Mouse (Mus musculus) CH12.LX (cell line): Measurements from ENCODE around the gene Rbpms2. TPM values are rescaled to one million over a fixed set of nuclear protein-coding genes. Genes with fewer than 3 reads are reported as not detected.
A peak's percentile ranks its signal among the peaks of the same experiment; 100 is the strongest.
"Not testable (repeated sequence)": the region's sequence is repeated elsewhere in the genome, so short reads cannot be mapped to it uniquely, and the experiment has no call there.

ENCODE experiments used
- DNase-seq: peaks from one replicate; pipeline ENCODE4 v3.0.0-alpha.2; 2013; ENCODE audit errors: extremely low read depth
- H3K27ac ChIP-seq: 2 replicates; pipeline ENCODE4 v1.5.1; 2012; ENCODE audit warnings: low read depth, mild to moderate bottlenecking, control low read depth, moderate library complexity; ENCODE audit not compliant: insufficient read depth
- H3K27me3 ChIP-seq: replicated peaks from 2 replicates; pipeline ENCODE3; 2012; ENCODE audit warnings: inconsistent platforms
- H3K36me3 ChIP-seq, 2 experiments: replicated peaks in 1 of 2; 2 replicates each; pipeline versions ENCODE3 to v1.6.1; 2012; ENCODE audit warnings: inconsistent platforms in 1 of 2, low read length in 1 of 2, mild to moderate bottlenecking in 1 of 2, mixed read lengths in 1 of 2, moderate library complexity in 1 of 2; ENCODE audit not compliant: control insufficient read depth in 1 of 2, insufficient read depth in 1 of 2
- H3K4me1 ChIP-seq, 2 experiments: 2 replicates each; pipeline ENCODE4 v1.6.1; 2012; ENCODE audit warnings: inconsistent platforms in 1 of 2, moderate library complexity in 1 of 2; ENCODE audit not compliant: insufficient read depth in 2 of 2, control insufficient read depth in 1 of 2
- H3K4me2 ChIP-seq: 2 replicates; pipeline ENCODE4 v1.6.1; 2012; ENCODE audit warnings: low read depth, mild to moderate bottlenecking, control low read depth; ENCODE audit not compliant: poor library complexity, insufficient read depth, severe bottlenecking
- H3K4me3 ChIP-seq, 3 experiments: fragments of 150-350 bp in 1 of 3; sonication (generic) in 1 of 3; replicated peaks in 1 of 3; 2 replicates each; pipeline versions ENCODE3 to v1.5.1; 2011 to 2012; ENCODE audit warnings: low read depth in 2 of 3, low read length in 2 of 3, mild to moderate bottlenecking in 2 of 3, moderate library complexity in 2 of 3, control low read depth in 1 of 3, improper control_type of control experiment in 1 of 3, inconsistent platforms in 1 of 3, mixed read lengths in 1 of 3; ENCODE audit not compliant: poor library complexity in 1 of 3
- H3K79me2 ChIP-seq: replicated peaks from 2 replicates; pipeline ENCODE4 v1.6.1; 2012; ENCODE audit warnings: mild to moderate bottlenecking, moderate library complexity; ENCODE audit not compliant: control insufficient read depth, poor library complexity, insufficient read depth, severe bottlenecking; ENCODE audit errors: extremely low read depth
- H3K9ac ChIP-seq: 2 replicates; pipeline ENCODE4 v1.6.1; 2012; ENCODE audit warnings: low read depth, mild to moderate bottlenecking, control low read depth, moderate library complexity; ENCODE audit not compliant: insufficient read depth
- H3K9me3 ChIP-seq: replicated peaks from 2 replicates; pipeline ENCODE3; 2012; ENCODE audit warnings: low read length, inconsistent platforms, mixed read lengths
- BHLHE40 ChIP-seq: IDR thresholded peaks from 2 replicates; pipeline ENCODE4 v1.6.1; 2011; ENCODE audit warnings: mild to moderate bottlenecking, low read depth, low read length, improper control_type of control experiment
- CTCF ChIP-seq, 2 experiments: IDR thresholded peaks in 1 of 2; conservative IDR thresholded peaks in 1 of 2; 2 replicates each; pipeline ENCODE4 v1.5.1; 2011 to 2012; ENCODE audit warnings: low read depth in 2 of 2, low read length in 2 of 2, improper control_type of control experiment in 1 of 2, inconsistent platforms in 1 of 2, mild to moderate bottlenecking in 1 of 2, moderate library complexity in 1 of 2
- E2F4 ChIP-seq: IDR thresholded peaks from 2 replicates; pipeline ENCODE4 v1.6.1; 2011; ENCODE audit warnings: low read depth, low read length, improper control_type of control experiment; ENCODE audit not compliant: insufficient replicate concordance
- ELF1 ChIP-seq: IDR thresholded peaks from 2 replicates; pipeline ENCODE4 v1.6.1; 2014; ENCODE audit warnings: low read depth, mild to moderate bottlenecking, inconsistent platforms, low read length, improper control_type of control experiment
- ETS1 ChIP-seq: conservative IDR thresholded peaks from 2 replicates; pipeline ENCODE4 v1.6.1; 2012; ENCODE audit warnings: low read depth, mild to moderate bottlenecking, inconsistent platforms, low read length, improper control_type of control experiment, moderate library complexity
- HCFC1 ChIP-seq: IDR thresholded peaks from 2 replicates; pipeline ENCODE4 v1.6.1; 2012; ENCODE audit warnings: low read depth, mild to moderate bottlenecking, inconsistent platforms, low read length, improper control_type of control experiment
- MAX ChIP-seq: IDR thresholded peaks from 2 replicates; pipeline ENCODE4 v1.6.1; 2011; ENCODE audit warnings: low read length, improper control_type of control experiment
- MAZ ChIP-seq: IDR thresholded peaks from 2 replicates; pipeline ENCODE4 v1.6.1; 2012; ENCODE audit warnings: low read depth, mild to moderate bottlenecking, inconsistent platforms, low read length, improper control_type of control experiment, moderate library complexity
- MXI1 ChIP-seq: IDR thresholded peaks from 2 replicates; pipeline ENCODE4 v1.6.1; 2011; ENCODE audit warnings: mild to moderate bottlenecking, low read depth, low read length, improper control_type of control experiment
- MYC ChIP-seq: IDR thresholded peaks from 2 replicates; pipeline ENCODE4 v1.6.1; 2011; ENCODE audit warnings: low read depth, mild to moderate bottlenecking, improper control_type of control experiment, low read length
- NRF1 ChIP-seq: IDR thresholded peaks from 2 replicates; pipeline ENCODE4 v1.6.1; 2014; ENCODE audit warnings: low read depth, mild to moderate bottlenecking, inconsistent platforms, low read length, improper control_type of control experiment, moderate library complexity
- PAX5 ChIP-seq: IDR thresholded peaks from 2 replicates; pipeline ENCODE4 v1.6.1; 2012; ENCODE audit warnings: low read length, inconsistent platforms, mixed read lengths
- RAD21 ChIP-seq: IDR thresholded peaks from 2 replicates; pipeline ENCODE4 v1.6.1; 2011; ENCODE audit warnings: low read depth, mild to moderate bottlenecking, low read length, improper control_type of control experiment, moderate library complexity
- SIN3A ChIP-seq: IDR thresholded peaks from 2 replicates; pipeline ENCODE4 v1.6.1; 2012; ENCODE audit warnings: low read length, improper control_type of control experiment, inconsistent platforms
- SMC3 ChIP-seq: IDR thresholded peaks from 2 replicates; pipeline ENCODE4 v1.6.1; 2011; ENCODE audit warnings: low read depth, low read length, improper control_type of control experiment
- TCF12 ChIP-seq: IDR thresholded peaks from 2 replicates; pipeline ENCODE4 v1.6.1; 2014; ENCODE audit warnings: low read depth, mild to moderate bottlenecking, inconsistent platforms, low read length, improper control_type of control experiment
- UBTF ChIP-seq: IDR thresholded peaks from 2 replicates; pipeline ENCODE4 v1.6.1; 2012; ENCODE audit warnings: low read depth, mild to moderate bottlenecking, inconsistent platforms, low read length, improper control_type of control experiment, moderate library complexity
- USF1 ChIP-seq: IDR thresholded peaks from 2 replicates; pipeline ENCODE4 v1.6.1; 2014; ENCODE audit warnings: low read depth, mild to moderate bottlenecking, inconsistent platforms, low read length, improper control_type of control experiment
- USF2 ChIP-seq: conservative IDR thresholded peaks from 2 replicates; pipeline ENCODE4 v1.6.1; 2011; ENCODE audit warnings: low read depth, low read length, improper control_type of control experiment
- ZC3H11A ChIP-seq: IDR thresholded peaks from 2 replicates; pipeline ENCODE4 v1.6.1; 2012; ENCODE audit warnings: low read depth, mild to moderate bottlenecking, inconsistent platforms, low read length, improper control_type of control experiment
- ZMIZ1 ChIP-seq: IDR thresholded peaks from 2 replicates; pipeline ENCODE4 v1.6.1; 2012; ENCODE audit warnings: low read depth, mild to moderate bottlenecking, inconsistent platforms, low read length, improper control_type of control experiment
- ZNF384 ChIP-seq: IDR thresholded peaks from 2 replicates; pipeline ENCODE4 v1.6.1; 2012; ENCODE audit warnings: low read depth, low read length, improper control_type of control experiment, inconsistent platforms
- dilution Hi-C: fragments of 300-500 bp; cut with MboI; formaldehyde crosslinking; loops from 2 replicates; pipeline ENCODE4 v1.14.3; 2020; ENCODE audit warnings: low sequenced_read_pairs; ENCODE audit not compliant: extremely low pct_unique_long_range_greater_than_20kb, extremely low pct_ligation_motif_present
- in situ Hi-C: fragments of 300-500 bp; cut with MboI; formaldehyde crosslinking; loops from 3 replicates; pipeline ENCODE4 v1.14.3; 2019; ENCODE audit warnings: low sequenced_read_pairs, low pct_ligation_motif_present, low pct_unique_long_range_greater_than_20kb, mixed read lengths
- polyA plus RNA-seq: library from polyadenylated mRNA; unstranded; fragments of >175 nt; gene quantifications from 2 replicates; pipeline ENCODE4 v1.2.1, GENCODE M21; 2012; ENCODE audit warnings: low read depth; ENCODE audit not compliant: insufficient read length
- total RNA-seq, 2 experiments: library from RNA; depleted of rRNA; stranded (reverse); fragments of 300-350 nt in 1 of 2; fragments of >200 nt in 1 of 2; gene quantifications; 2 replicates each; pipeline ENCODE4 v1.2.3; 2012 to 2014

Gene Rbpms2
- total and polyA plus RNA-seq, 3 experiments = 0.13 to 0.34 TPM; not detected in 1

DNA sequence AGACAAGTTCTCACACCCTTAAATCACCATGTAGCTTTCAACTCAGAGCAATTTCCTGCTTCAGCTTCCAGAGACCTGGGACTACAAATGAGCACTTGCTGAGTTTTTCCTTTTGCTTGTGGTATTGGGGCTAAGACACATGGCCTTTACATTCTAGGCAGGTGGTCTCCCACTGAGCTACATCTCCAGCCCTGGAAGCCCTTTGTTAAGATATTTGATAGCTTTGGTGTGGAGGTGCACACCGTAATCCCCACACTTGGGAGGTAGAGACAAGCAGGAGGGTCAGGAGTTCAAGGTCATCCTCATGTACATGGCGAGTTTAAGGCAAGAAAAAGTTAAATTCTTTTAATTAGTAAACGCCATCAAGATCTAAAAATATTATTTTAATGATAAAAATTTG is 52.7 kb downstream of the Rbpms2 start:
- no peak overlapping the region for H3K4me3 ChIP-seq
- peaks cover 4 to 56% of the 10 kb centered on the region in 2 experiments for H3K36me3 ChIP-seq
- no peaks in the 10 kb centered on the region for H3K27me3 ChIP-seq
- no peak overlapping the region for H3K4me2 ChIP-seq
- H3K9ac ChIP-seq = no peak overlapping the region
- no peak for DNase-seq
- peaks cover 0 to 55% of the 10 kb centered on the region in 2 experiments; a peak in 2 of 4 replicates for H3K4me1 ChIP-seq
- in situ Hi-C loops (no loop called here), dilution Hi-C loops (no loop called here)
- H3K27ac ChIP-seq = no peak overlapping the region
- no peak for TF ChIP-seq USF2
- TF ChIP-seq MAZ = no peak
- TF ChIP-seq TCF12 = no peak
- TF ChIP-seq ETS1 = no peak
- TF ChIP-seq USF1 = no peak
- no peak for TF ChIP-seq CTCF (conservative IDR thresholded peaks at IDR 0.05 in 1 of 2, IDR thresholded peaks at IDR 0.05 in 1 of 2; ENCODE audit: low read depth in 2 of 2, low read length in 2 of 2)
- no peak for TF ChIP-seq ZNF384
- peaks cover 4% of the 10 kb centered on the region for H3K79me2 ChIP-seq
- no peaks in the 10 kb centered on the region for H3K9me3 ChIP-seq

- no peak overlapping the region for H3K9ac ChIP-seq
Observed at GRCm38 (mm10) chr9:65682994-65683393, 53.5 kb downstream of the Rbpms2 start.

GRCm38 (mm10) chr9:65684704-65685103 is 55.3 kb downstream of the Rbpms2 start:
- H3K27ac ChIP-seq = no peak overlapping the region
- dilution Hi-C loops = no loop called here
- in situ Hi-C loops = no loop called here

More at GRCm38 (mm10) chr9:65682994-65683393, 53.5 kb downstream of the Rbpms2 start:
- in situ Hi-C loops (no loop called here), dilution Hi-C loops (no loop called here)
- no peak for TF ChIP-seq MYC
- no peak for TF ChIP-seq MAX
- no peak for TF ChIP-seq ZMIZ1
- TF ChIP-seq HCFC1 = no peak
- no peak for TF ChIP-seq PAX5
- no peak for TF ChIP-seq NRF1
- peak; percentile 40 for TF ChIP-seq RAD21
- TF ChIP-seq CTCF (conservative IDR thresholded peaks at IDR 0.05 in 1 of 2, IDR thresholded peaks at IDR 0.05 in 1 of 2; ENCODE audit: low read depth in 2 of 2, low read length in 2 of 2) = peak; percentile 32 to 69; a peak in 3 of 4 replicates
- TF ChIP-seq MXI1 = no peak
- no peak for TF ChIP-seq ZC3H11A
- TF ChIP-seq TCF12 = no peak
- TF ChIP-seq E2F4 = no peak
- TF ChIP-seq SMC3 = peak; percentile 54
- TF ChIP-seq ZNF384 = no peak
- no peaks in the 10 kb centered on the region for H3K27me3 ChIP-seq
- DNase-seq = peak; percentile 43
- H3K9me3 ChIP-seq = no peaks in the 10 kb centered on the region
- peaks cover 11 to 63% of the 10 kb centered on the region in 2 experiments for H3K36me3 ChIP-seq
- H3K27ac ChIP-seq = no peak overlapping the region
- no peak overlapping the region for H3K4me3 ChIP-seq
- peaks cover 3% of the 10 kb centered on the region; the same call in 1 of the 2 replicates for H3K79me2 ChIP-seq
- peaks cover 0 to 47% of the 10 kb centered on the region in 2 experiments; a peak in 2 of 4 replicates for H3K4me1 ChIP-seq
- H3K4me2 ChIP-seq = no peak overlapping the region

GRCm38 (mm10) chr9:65689869-65690268 is 60.4 kb downstream of the Rbpms2 start:
- H3K27me3 ChIP-seq, H3K4me2 ChIP-seq, H3K79me2 ChIP-seq, dilution Hi-C loops, H3K4me3 ChIP-seq, H3K9me3 ChIP-seq, DNase-seq, H3K9ac ChIP-seq, in situ Hi-C loops, H3K27ac ChIP-seq: not testable (repeated sequence)
- Histone ChIP-seq H3K36me3 (peaks cover 39 to 70% of the 10 kb centered on the region in 2 experiments), H3K4me1 (peaks cover 2 to 35% of the 10 kb centered on the region in 2 experiments; a peak in 3 of 4 replicates)

More at GRCm38 (mm10) chr9:65684704-65685103, 55.3 kb downstream of the Rbpms2 start:
- TF ChIP-seq MXI1 (no peak), UBTF (no peak), BHLHE40 (no peak), ELF1 (no peak), MYC (no peak), ZNF384 (no peak), SIN3A (no peak)
- TF ChIP-seq, all 38 proteins: peak for 0
- Histone ChIP-seq H3K9ac (no peak overlapping the region), H3K4me3 (no peak overlapping the region), H3K36me3 (peaks cover 19 to 62% of the 10 kb centered on the region in 2 experiments), H3K9me3 (no peaks in the 10 kb centered on the region), H3K79me2 (0 out of 2 replicates have a peak, but pooled peaks cover 3% of the 10 kb centered on the region), H3K4me1 (peaks cover 0 to 36% of the 10 kb centered on the region in 2 experiments; a peak in 2 of 4 replicates), H3K4me2 (no peak overlapping the region), H3K27me3 (no peaks in the 10 kb centered on the region)
- no peak for DNase-seq
